Mouse (Mus musculus): Measurements from ENCODE around the gene Arrdc5. TPM values are rescaled to one million over a fixed set of nuclear protein-coding genes. Genes with fewer than 3 reads are reported as not detected.

Gene Arrdc5
- polyA plus RNA-seq, 1 experiment from 2014 or later, result not detected

DNA sequence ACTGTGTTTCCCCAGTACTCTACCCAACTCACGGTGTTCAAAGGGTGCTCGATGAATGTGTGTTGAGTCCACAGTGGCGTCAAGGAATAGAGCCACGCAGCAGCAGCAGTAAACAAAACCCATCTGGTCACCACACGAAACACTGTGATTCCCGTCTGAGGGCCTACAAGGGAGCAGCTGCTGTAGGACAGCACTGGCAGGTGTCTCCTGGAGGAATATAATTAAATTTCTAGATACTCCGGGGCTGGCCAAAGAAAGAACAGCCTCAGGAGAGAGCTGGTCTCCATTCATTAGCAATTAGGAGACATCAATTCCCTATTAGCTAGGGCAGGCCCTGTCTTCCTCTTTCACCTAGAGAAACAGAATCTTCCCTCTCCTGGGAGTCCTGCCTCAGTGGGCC is 54.5 kb downstream of the Arrdc5 start:
- Histone ChIP-seq H3K9me3 (ENCODE audit: low read length) (no peaks in the 10 kb centered on the region), H3K27me3 (replicated peaks; ENCODE audit: insufficient read depth, low read length) (no peaks in the 10 kb centered on the region), H3K36me3 (ENCODE audit: insufficient read depth, low read length) (no peaks in the 10 kb centered on the region), H3K4me2 (replicated peaks; ENCODE audit: low read depth, low read length) (no peak overlapping the region), H3K4me3 (ENCODE audit: low read depth, low read length) (no peak overlapping the region), H3K27ac (ENCODE audit: low read length) (no peak overlapping the region), H3K4me1 (ENCODE audit: insufficient read depth, low read depth, low read length) (no peaks in the 10 kb centered on the region), H3K9ac (replicated peaks; ENCODE audit: low read depth) (no peak overlapping the region)
- ATAC-seq (no peak), DNase-seq (ENCODE audit: low spot score) (no peak)
- 60% methylated on average over 7 of the region's 7 CpGs for WGBS
- no peak for TF ChIP-seq CTCF (IDR thresholded peaks at IDR 0.05)
- no peak for TF ChIP-seq EP300 (IDR thresholded peaks at IDR 0.05)

Other genes with a start within 250 kb of the Arrdc5 start
- 59.7 and 60.4 TPM in 2 replicates for gene Ubxn6, start 225.3 kb downstream of the Arrdc5 start, polyA plus RNA-seq (2015; fragmentation: Nextera tagmentation; extraction: Ambion mirVana)
- gene Hdgfl2, start 220.7 kb downstream of the Arrdc5 start, polyA plus RNA-seq (2015; fragmentation: Nextera tagmentation; extraction: Ambion mirVana), result 58.4 and 61.7 TPM in 2 replicates
- gene Plin4, start 190.5 kb downstream of the Arrdc5 start, polyA plus RNA-seq (2015; fragmentation: Nextera tagmentation; extraction: Ambion mirVana), result 0.05 and 0.08 TPM in 2 replicates
- gene Plin5, start 182.7 kb downstream of the Arrdc5 start, polyA plus RNA-seq (2015; fragmentation: Nextera tagmentation; extraction: Ambion mirVana), result 3.2 and 4.3 TPM in 2 replicates
- gene Lrg1, start 178.3 kb downstream of the Arrdc5 start, polyA plus RNA-seq (2015; fragmentation: Nextera tagmentation; extraction: Ambion mirVana), result 36.3 and 50.6 TPM in 2 replicates
- gene Sema6b, start 159.9 kb downstream of the Arrdc5 start, polyA plus RNA-seq (2015; fragmentation: Nextera tagmentation; extraction: Ambion mirVana), result 0.88 and 1.0 TPM in 2 replicates
- gene Tnfaip8l1, start 137.8 kb downstream of the Arrdc5 start, polyA plus RNA-seq (2015; fragmentation: Nextera tagmentation; extraction: Ambion mirVana), result 4.7 and 5.6 TPM in 2 replicates
- 67.2 and 71.2 TPM in 2 replicates for gene Mydgf, start 116.4 kb downstream of the Arrdc5 start, polyA plus RNA-seq (2015; fragmentation: Nextera tagmentation; extraction: Ambion mirVana)
- gene Dpp9, start 81.4 kb downstream of the Arrdc5 start, polyA plus RNA-seq (2015; fragmentation: Nextera tagmentation; extraction: Ambion mirVana), result 25.7 and 30.3 TPM in 2 replicates
- 8.2 and 8.4 TPM in 2 replicates for gene Fem1a, start 43.5 kb downstream of the Arrdc5 start, polyA plus RNA-seq (2015; fragmentation: Nextera tagmentation; extraction: Ambion mirVana)
- 3.5 and 4.1 TPM in 2 replicates for gene Ticam1, start 23.5 kb downstream of the Arrdc5 start, polyA plus RNA-seq (2015; fragmentation: Nextera tagmentation; extraction: Ambion mirVana)
- gene Plin3, start 7.4 kb downstream of the Arrdc5 start, polyA plus RNA-seq (2015; fragmentation: Nextera tagmentation; extraction: Ambion mirVana), result 95.3 and 99.3 TPM in 2 replicates
- 7.0 and 8.4 TPM in 2 replicates for gene Uhrf1, start 3.0 kb upstream of the Arrdc5 start, polyA plus RNA-seq (2015; fragmentation: Nextera tagmentation; extraction: Ambion mirVana)
- 19.7 and 22.4 TPM in 2 replicates for gene Kdm4b, start 25.8 kb upstream of the Arrdc5 start, polyA plus RNA-seq (2015; fragmentation: Nextera tagmentation; extraction: Ambion mirVana)
- gene Ptprs, start 176.2 kb upstream of the Arrdc5 start, polyA plus RNA-seq (2015; fragmentation: Nextera tagmentation; extraction: Ambion mirVana), result 25.6 and 29.6 TPM in 2 replicates
- gene Znrf4, start 212.1 kb upstream of the Arrdc5 start, polyA plus RNA-seq (2015; fragmentation: Nextera tagmentation; extraction: Ambion mirVana), result not detected in 2 replicates

All from lung, postnatal 0 days (tissue).